Mouse (Mus musculus): Measurements from ENCODE around the gene Add1.

DNA sequence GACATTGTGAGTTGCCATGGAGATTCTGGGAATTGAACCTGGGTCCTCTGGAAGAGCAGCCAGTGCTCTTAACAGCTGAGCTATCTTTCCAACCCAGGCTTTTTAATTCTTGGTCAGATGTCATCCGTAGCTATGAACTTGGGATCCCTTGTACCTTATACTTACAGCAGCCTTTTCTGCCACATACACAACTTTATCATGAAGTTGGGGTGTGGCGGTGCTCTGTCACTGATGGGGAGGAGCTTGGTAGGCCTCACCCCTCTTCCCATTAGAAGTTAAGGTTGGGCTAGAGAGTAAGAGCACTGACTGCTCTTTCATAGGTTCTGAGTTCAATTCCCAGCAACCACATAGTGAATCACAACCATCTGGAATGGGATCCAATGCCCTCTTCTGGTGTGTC lies 59.5 kb downstream of the Add1 start:
- TF ChIP-seq CTCF (IDR thresholded peaks at IDR 0.05; ENCODE audit: low read depth) (no peak), EP300 (IDR thresholded peaks at IDR 0.05; ENCODE audit: low read depth) (no peak)

Data from heart, postnatal 0 days (tissue).